Mouse (Mus musculus) embryonic facial prominence, embryonic 10.5 days (tissue): ENCODE data around the gene Galnt14. TPM values are rescaled to one million over a fixed set of nuclear protein-coding genes. Genes with fewer than 3 reads are reported as not detected.

ENCODE experiments used
- DNase-seq: peaks from one replicate; pipeline ENCODE4 v3.0.0-alpha.2; 2017; ENCODE audit warnings: low spot score
- H3K27ac ChIP-seq: fragments of 300-500 bp; sonication (generic); replicated peaks from 2 replicates; pipeline ENCODE4 v1.5.1; 2016; ENCODE audit warnings: mild to moderate bottlenecking
- H3K27me3 ChIP-seq: fragments of 300-500 bp; sonication (generic); replicated peaks from 2 replicates; pipeline ENCODE4 v1.6.1; 2016; ENCODE audit warnings: low read depth, mild to moderate bottlenecking; ENCODE audit not compliant: poor library complexity, severe bottlenecking
- H3K36me3 ChIP-seq: fragments of 300-500 bp; sonication (generic); replicated peaks from 2 replicates; pipeline ENCODE4 v1.6.1; 2016; ENCODE audit warnings: mild to moderate bottlenecking, moderate library complexity
- H3K4me1 ChIP-seq: fragments of 300-500 bp; sonication (generic); 2 replicates; pipeline ENCODE4 v1.6.1; 2016
- H3K4me3 ChIP-seq: fragments of 300-500 bp; sonication (generic); 2 replicates; pipeline ENCODE4 v1.5.1; 2016; ENCODE audit warnings: mild to moderate bottlenecking, moderate library complexity
- H3K9me3 ChIP-seq: fragments of 300-500 bp; sonication (generic); 2 replicates; pipeline ENCODE4 v1.6.1; 2016; ENCODE audit warnings: mild to moderate bottlenecking
- WGBS: fragments of 180-500 bp; shearing (Covaris S2); methylation state at CpG from one replicate; pipeline ENCODE4 v1.1.7; 2016; 5-methylcytosine and 5-hydroxymethylcytosine counted together
- polyA plus RNA-seq: library from polyadenylated mRNA; unstranded; fragments of >200 nt; fragmentation: Nextera tagmentation; extraction: Ambion mirVana; gene quantifications from 2 replicates; pipeline ENCODE4 v1.2.1, GENCODE M21; 2016

Gene Galnt14
- polyA plus RNA-seq, 1 experiment from 2014 or later: 1.9 TPM

DNA sequence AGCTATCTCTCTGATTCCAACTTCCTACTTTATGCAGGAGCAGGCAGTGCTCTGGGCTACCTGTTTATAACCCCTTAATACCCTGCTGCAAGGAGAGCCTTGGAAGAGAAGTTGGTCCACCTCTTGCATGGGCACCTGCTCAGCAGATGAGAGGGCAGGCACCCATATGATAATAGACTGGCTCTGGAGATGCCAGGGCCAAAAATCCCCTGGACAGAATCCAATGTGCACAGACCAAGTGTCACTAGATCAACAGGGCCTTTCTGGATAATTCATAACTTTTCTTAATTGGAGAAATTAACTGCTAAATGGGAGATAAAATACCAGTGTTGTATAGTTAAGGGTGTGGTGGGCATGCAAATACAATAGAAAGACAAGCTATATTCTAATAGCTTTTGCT is 6.7 kb downstream of the Galnt14 start:
- DNase-seq: no peak
- peaks cover 22% of the 10 kb centered on the region for H3K4me1 ChIP-seq
- peaks cover 8% of the 10 kb centered on the region for H3K27me3 ChIP-seq
- H3K9me3 ChIP-seq: peaks cover 7% of the 10 kb centered on the region; the same call in 1 of the 2 replicates
- no peak overlapping the region for H3K4me3 ChIP-seq
- no peaks in the 10 kb centered on the region for H3K36me3 ChIP-seq
- H3K27ac ChIP-seq: no peak overlapping the region

DNA sequence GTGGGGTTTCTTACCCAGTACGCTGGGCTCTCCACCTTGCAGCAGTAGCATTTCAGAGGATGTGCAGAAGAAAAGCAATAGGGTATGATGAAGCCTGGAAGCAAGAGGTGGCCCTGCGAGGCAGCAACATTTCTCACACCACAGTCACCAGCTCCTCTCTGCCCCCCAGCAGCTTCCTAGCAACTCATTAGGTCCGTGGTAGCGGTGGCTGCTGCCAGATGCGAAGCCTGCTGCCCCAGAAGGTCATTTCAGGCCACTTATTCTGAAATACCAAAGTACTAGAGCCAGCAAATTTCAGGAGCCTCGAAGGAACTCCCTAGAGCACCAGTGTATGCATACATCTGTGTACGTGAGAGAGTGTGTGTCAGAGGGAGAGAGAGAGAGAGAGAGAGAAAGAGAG is 9.2 kb downstream of the Galnt14 start:
- H3K9me3 ChIP-seq: no peaks in the 10 kb centered on the region
- no peaks in the 10 kb centered on the region for H3K27me3 ChIP-seq
- WGBS: 28% methylated on average over 7 of the region's 7 CpGs
- H3K4me3 ChIP-seq: no peak overlapping the region
- peak; percentile 17 for DNase-seq
- no peaks in the 10 kb centered on the region for H3K36me3 ChIP-seq
- H3K4me1 ChIP-seq: peaks cover 25% of the 10 kb centered on the region
- H3K27ac ChIP-seq: peak overlapping the region; percentile 51

DNA sequence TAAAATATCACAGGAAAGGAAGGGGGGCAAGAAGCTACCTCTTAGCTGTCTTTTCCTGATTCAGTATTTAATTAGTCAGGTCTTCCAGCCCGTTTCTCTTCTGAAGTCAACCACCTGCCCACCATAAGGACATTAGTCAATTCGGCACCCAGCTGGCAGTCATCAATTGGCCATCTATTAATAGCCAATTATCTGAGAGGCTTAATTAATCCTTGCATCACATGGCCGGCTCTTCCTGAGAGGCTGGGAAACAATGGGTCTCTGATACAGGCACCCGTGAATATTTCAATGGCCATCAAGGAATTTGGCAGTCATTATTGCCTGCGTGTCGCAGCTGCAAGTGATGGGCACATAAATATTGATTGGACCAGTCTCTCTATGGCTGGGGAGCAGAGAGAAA is 10.4 kb downstream of the Galnt14 start:
- no peak for DNase-seq
- no peak overlapping the region for H3K27ac ChIP-seq
- no peaks in the 10 kb centered on the region for H3K9me3 ChIP-seq
- WGBS: 55% methylated on average over 6 of the region's 6 CpGs
- no peak overlapping the region for H3K4me3 ChIP-seq
- H3K4me1 ChIP-seq: peaks cover 25% of the 10 kb centered on the region
- no peaks in the 10 kb centered on the region for H3K27me3 ChIP-seq
- no peaks in the 10 kb centered on the region for H3K36me3 ChIP-seq

DNA sequence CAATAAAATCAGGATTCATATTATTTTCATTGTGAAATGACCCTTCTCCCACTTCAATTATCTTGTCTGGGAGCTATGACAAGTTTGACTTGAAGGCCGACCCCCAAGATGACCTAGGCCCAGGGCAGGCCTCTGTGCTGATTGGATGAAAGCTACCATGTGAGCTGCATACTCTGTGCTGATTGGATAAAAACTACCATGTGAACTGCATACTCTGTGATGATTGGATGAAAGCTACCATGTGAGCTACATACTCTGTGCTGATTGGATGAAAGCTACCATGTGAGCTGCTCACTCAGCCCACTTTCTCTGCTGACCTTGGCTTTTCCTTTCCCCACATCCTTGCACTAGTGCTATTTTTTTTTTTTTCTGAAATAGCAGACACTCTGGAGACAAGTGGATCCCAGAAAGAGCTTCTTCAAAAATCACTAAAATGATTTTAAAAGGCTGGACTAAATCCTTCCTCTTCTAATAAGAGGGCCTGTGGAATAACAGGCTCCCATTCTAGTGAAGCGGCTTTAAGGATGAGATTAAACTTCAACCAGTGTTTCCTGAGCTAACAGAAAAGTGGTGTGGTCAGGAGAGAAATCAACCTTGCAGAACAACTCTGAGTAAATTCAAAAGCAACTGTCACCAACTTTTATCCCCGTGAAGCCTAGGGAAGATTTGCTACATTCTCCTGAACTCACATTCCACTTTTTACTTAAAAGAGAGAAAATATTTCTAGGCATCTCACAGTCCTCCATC is 15.9 kb downstream of the Galnt14 start:
- peaks cover 7% of the 10 kb centered on the region for H3K4me1 ChIP-seq
- no peak for DNase-seq
- 84% methylated on average over 3 of the region's 3 CpGs for WGBS

DNA sequence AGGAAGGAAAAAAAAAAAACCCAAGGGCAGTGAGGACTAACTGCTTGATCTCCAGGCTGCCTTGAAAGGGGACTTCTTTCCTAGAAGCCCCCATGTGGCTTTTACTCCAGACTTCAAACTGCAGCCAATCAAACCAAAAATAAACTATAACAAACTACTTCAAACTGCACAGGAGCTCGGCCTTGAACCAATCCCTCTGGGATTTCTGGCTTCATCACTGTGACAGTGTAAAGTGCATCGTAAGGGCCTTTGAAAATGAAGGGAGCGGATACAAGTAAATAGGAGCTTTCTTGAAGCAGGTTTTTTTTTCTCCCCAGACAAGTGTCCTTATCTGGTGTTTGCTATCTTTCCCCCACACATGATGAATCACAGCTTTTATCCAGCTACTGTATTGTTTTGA is 22.0 kb downstream of the Galnt14 start:
- H3K36me3 ChIP-seq: no peaks in the 10 kb centered on the region
- no peak overlapping the region for H3K4me3 ChIP-seq
- peaks cover 8% of the 10 kb centered on the region; the same call in 1 of the 2 replicates for H3K4me1 ChIP-seq
- DNase-seq: no peak
- no peak overlapping the region for H3K27ac ChIP-seq
- no peaks in the 10 kb centered on the region for H3K27me3 ChIP-seq
- 65% methylated on average over 3 of the region's 3 CpGs for WGBS
- no peaks in the 10 kb centered on the region for H3K9me3 ChIP-seq

More for the DNA sequence above, 15.9 kb downstream of the Galnt14 start:
- Histone ChIP-seq H3K36me3 (no peaks in the 10 kb centered on the region), H3K9me3 (no peaks in the 10 kb centered on the region), H3K27ac (no peak overlapping the region), H3K27me3 (no peaks in the 10 kb centered on the region), H3K4me3 (no peak overlapping the region)

DNA sequence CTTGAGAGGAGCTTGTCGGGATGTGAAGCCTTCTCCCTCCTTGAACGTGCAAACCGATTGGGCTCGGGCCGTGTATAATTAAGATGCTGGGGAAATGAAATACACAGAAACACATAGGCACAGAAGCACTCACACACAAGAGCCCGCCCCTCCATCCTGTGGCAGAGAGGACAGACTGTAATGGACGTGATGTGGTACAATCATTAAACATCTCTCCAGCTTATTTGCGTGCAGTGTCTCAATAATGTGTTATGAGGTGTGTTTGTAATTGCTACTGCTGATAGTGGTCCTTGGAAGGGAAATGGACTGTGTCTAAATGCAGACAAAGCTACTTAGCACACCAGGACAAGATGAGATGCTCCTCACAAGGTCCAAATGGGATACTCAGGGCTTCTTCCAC is 24.0 kb downstream of the Galnt14 start:
- Histone ChIP-seq H3K4me1 (peaks cover 8% of the 10 kb centered on the region; the same call in 1 of the 2 replicates), H3K27me3 (no peaks in the 10 kb centered on the region), H3K9me3 (no peaks in the 10 kb centered on the region), H3K27ac (no peak overlapping the region), H3K36me3 (no peaks in the 10 kb centered on the region), H3K4me3 (no peak overlapping the region)
- no peak for DNase-seq
- 89% methylated on average over 8 of the region's 8 CpGs for WGBS

DNA sequence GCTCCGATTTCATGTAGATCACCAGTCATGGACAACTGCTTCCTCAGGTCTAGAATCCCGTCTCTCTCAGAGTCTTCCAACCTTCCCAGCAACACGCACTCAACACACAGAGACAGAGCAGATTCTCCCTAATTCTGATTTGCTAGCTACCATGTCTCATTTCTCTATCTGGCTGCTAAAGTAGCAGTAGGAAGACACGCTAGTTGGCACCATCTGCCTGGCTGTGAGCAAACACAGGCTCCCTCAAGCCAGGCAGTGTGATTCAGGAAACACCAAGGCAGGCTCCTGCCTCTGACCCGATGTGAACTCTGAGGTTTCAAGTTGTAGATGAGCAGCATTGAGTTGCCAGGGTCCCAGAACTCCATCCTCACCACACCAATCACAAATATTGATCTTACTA is 25.5 kb downstream of the Galnt14 start:
- no peaks in the 10 kb centered on the region for H3K9me3 ChIP-seq
- no peaks in the 10 kb centered on the region for H3K27me3 ChIP-seq
- H3K36me3 ChIP-seq: no peaks in the 10 kb centered on the region
- H3K27ac ChIP-seq: no peak overlapping the region
- H3K4me3 ChIP-seq: no peak overlapping the region
- DNase-seq: peak; percentile 21
- H3K4me1 ChIP-seq: peaks cover 8% of the 10 kb centered on the region; the same call in 1 of the 2 replicates
- 73% methylated on average over 5 of the region's 5 CpGs for WGBS

DNA sequence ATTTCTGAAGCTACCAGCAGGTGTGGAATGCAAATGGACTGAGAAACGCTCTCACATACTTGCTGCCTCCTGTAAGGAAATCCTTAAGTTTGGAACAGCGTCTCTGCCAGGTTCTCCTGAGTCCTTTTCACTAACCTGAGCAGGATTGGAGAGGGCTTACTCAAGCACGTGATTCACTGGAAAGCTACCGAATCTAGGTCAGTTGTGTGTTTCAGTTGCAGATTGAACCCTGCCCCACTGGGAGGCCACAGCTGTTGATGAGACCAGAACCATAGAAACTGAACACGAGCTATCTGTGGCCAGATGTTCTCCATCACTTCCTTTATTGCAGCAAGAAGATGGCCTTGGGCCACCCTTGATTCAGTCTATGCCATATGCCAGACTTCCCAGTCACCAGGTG is 38.3 kb downstream of the Galnt14 start:
- H3K27me3 ChIP-seq: no peaks in the 10 kb centered on the region
- no peaks in the 10 kb centered on the region for H3K36me3 ChIP-seq
- H3K27ac ChIP-seq: no peak overlapping the region
- H3K4me1 ChIP-seq: no peaks in the 10 kb centered on the region
- H3K9me3 ChIP-seq: no peaks in the 10 kb centered on the region
- no peak overlapping the region for H3K4me3 ChIP-seq
- WGBS: 83% methylated on average over 5 of the region's 5 CpGs
- DNase-seq: no peak

DNA sequence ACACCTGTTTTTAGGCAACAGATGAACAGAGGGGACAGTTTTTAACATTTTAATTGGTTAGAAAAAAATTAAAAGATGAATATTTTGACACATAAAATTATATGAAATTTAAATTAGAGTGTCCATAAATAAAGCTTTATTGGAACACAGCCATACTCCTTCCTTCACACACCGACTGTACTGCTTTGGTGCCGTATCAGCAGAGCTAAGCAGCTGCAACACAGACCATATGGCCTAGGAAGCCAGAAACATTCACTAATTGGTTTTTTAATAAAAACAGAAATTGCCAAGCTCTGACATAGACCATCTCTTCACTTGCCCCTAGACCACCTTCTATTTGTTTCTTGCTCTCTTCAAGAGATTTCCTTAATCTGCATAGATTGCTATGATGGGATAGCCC is 40.2 kb downstream of the Galnt14 start:
- Histone ChIP-seq H3K9me3 (no peaks in the 10 kb centered on the region), H3K36me3 (no peaks in the 10 kb centered on the region), H3K27ac (no peak overlapping the region), H3K4me1 (no peaks in the 10 kb centered on the region), H3K4me3 (no peak overlapping the region), H3K27me3 (no peaks in the 10 kb centered on the region)
- no peak for DNase-seq
- 93% methylated on average over 2 of the region's 2 CpGs for WGBS

DNA sequence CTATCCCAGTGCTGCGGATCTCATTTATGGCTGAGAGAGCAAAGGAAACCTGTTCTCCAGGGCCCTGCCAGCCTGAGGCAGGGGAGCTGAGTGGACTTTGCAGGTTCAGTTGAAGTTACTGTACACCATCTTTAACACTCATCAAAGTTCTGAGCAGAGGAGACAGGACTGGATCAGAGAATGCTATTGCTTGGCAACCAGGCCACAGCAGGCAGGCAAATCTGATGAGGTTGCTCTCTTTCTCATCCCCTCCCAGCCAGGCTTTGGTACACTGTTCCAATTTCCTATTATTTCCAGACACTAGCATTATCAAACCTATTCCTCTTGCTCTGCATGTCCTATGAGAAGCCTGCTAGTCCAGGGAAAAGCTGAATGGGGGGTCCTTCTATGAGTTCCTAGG is 41.3 kb downstream of the Galnt14 start:
- 85% methylated on average over 1 of the region's 1 CpGs for WGBS
- Histone ChIP-seq H3K27ac (no peak overlapping the region), H3K9me3 (no peaks in the 10 kb centered on the region), H3K36me3 (no peaks in the 10 kb centered on the region), H3K27me3 (no peaks in the 10 kb centered on the region), H3K4me1 (no peaks in the 10 kb centered on the region), H3K4me3 (no peak overlapping the region)
- no peak for DNase-seq

DNA sequence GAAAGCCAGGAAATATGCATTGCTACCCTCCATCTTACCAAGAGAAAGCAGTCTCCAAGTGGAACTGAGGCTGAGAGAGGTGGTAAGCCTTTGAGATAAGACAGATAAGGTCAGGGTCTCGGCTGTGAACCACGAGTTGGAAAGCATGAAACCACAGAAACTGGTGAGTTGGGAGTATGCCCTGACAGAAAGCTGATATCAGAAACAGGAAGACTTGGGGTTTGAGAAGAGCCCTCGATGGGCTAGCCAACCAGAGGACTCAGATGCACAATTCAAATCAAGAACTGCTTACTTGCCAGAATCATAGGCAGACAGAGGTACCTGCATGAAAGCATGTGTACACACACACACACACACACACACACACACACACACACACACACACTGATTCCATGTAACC is 47.0 kb downstream of the Galnt14 start:
- no peaks in the 10 kb centered on the region for H3K36me3 ChIP-seq
- 73% methylated on average over 3 of the region's 3 CpGs for WGBS

DNA sequence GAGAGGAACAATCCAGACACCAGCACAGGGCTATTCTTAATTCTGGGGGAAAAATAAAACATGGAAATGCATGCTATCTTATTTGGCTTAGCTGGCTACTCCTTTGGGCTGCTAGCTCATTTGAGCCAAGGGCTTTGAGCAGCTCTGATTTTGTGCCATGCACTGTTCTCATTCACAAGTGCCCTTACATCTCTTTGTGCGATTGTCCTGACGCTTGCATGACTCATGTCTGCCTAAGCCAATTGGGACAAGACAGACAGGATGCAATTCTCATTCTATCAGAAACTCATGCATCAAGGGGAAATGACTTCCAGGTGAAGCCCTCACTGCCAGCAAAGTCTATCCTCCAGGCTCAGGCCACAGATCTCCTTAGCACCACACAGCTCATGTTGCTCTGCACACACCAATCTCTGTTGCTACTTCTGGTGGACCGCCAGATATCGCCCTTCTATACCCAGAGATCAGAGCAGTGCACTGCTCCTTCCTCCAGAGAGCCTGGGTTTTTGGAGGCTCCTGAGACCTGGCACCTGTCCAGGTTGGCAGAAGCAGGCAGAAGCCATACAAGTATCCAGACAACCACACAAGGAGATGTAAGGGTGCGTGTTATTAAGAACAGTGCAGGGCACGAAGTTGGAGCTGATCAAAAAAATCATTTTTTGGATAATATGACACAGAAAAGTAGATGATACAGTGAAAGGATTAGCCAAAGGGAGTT is 51.4 kb downstream of the Galnt14 start:
- Histone ChIP-seq H3K27me3 (no peaks in the 10 kb centered on the region), H3K27ac (no peak overlapping the region), H3K9me3 (no peaks in the 10 kb centered on the region), H3K4me1 (no peaks in the 10 kb centered on the region), H3K4me3 (no peak overlapping the region), H3K36me3 (no peaks in the 10 kb centered on the region)
- 84% methylated on average over 6 of the region's 6 CpGs for WGBS
- DNase-seq: no peak

More for the DNA sequence above, 47.0 kb downstream of the Galnt14 start:
- DNase-seq: no peak
- no peaks in the 10 kb centered on the region for H3K27me3 ChIP-seq
- no peaks in the 10 kb centered on the region for H3K4me1 ChIP-seq
- no peaks in the 10 kb centered on the region for H3K9me3 ChIP-seq
- H3K27ac ChIP-seq: no peak overlapping the region
- H3K4me3 ChIP-seq: no peak overlapping the region

DNA sequence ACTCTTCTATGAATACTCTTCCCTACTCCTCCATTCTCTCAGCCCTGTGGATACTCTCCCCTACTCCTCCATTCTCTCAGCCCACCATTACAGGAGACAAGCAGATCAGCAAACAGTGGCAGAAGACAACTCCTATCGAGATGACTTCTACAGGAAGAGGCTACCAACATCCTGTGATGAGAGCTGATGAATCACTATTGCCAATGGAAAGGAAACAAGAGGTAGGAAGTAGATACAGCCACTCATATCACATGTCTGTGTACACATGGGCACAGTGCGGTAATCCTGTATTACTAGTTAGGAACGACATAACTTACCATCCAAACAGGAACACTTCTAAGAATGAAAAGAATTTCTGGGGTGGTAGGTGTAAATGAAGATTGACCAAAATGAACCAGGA is 53.9 kb downstream of the Galnt14 start:
- 88% methylated on average over 3 of the region's 3 CpGs for WGBS

More for the DNA sequence above, 53.9 kb downstream of the Galnt14 start:
- Histone ChIP-seq H3K4me3 (no peak overlapping the region), H3K27ac (no peak overlapping the region), H3K4me1 (no peaks in the 10 kb centered on the region), H3K9me3 (no peaks in the 10 kb centered on the region), H3K27me3 (no peaks in the 10 kb centered on the region), H3K36me3 (no peaks in the 10 kb centered on the region)
- no peak for DNase-seq
